Mouse (Mus musculus): ENCODE results near the gene Exoc2.
A peak's percentile ranks its signal among the peaks of the same experiment; 100 is the strongest.

- TF ChIP-seq USF1 (IDR thresholded peaks at IDR 0.05; ENCODE audit: low read depth): no peak
- TF ChIP-seq POLR2AphosphoS2 (IDR thresholded peaks at IDR 0.05; ENCODE audit: insufficient read length, low read depth): no peak
- TF ChIP-seq POLR2A (IDR thresholded peaks at IDR 0.05; ENCODE audit: insufficient read length, low read depth): no peak
- TF ChIP-seq TCF12 (IDR thresholded peaks at IDR 0.05; ENCODE audit: insufficient read depth, poor library complexity, severe bottlenecking): no peak
- no peak for TF ChIP-seq CEBPB (IDR thresholded peaks at IDR 0.05; ENCODE audit: insufficient read depth, poor library complexity, severe bottlenecking)
- TF ChIP-seq REST (IDR thresholded peaks at IDR 0.05; ENCODE audit: insufficient read depth, insufficient read length): no peak
- TF ChIP-seq MAX (IDR thresholded peaks at IDR 0.05; ENCODE audit: low read depth): no peak
- TF ChIP-seq MYOG (IDR thresholded peaks at IDR 0.05; ENCODE audit: control insufficient read depth in 1 of 3, insufficient read depth in 1 of 3, insufficient read length in 2 of 3, low read depth in 2 of 3): peak in 1 of 3 experiments; percentile 6
- TF ChIP-seq SRF (IDR thresholded peaks at IDR 0.05; ENCODE audit: control insufficient read depth, insufficient read length, low read depth): no peak
These were observed 11.9 kb upstream of the Exoc2 start for GRCm38 (mm10) chr13:30985598-30986466.
